Mouse (Mus musculus) layer of hippocampus, postnatal 25 days (tissue): Measurements from ENCODE around the gene Grm4. TPM values are rescaled to one million over a fixed set of nuclear protein-coding genes. Genes with fewer than 3 reads are reported as not detected.

Experiments
- DNase-seq, 2 experiments: peaks; one replicate each; pipeline ENCODE4 v3.0.0; 2022; ENCODE audit warnings: mixed read lengths in 2 of 2, low spot score in 1 of 2; ENCODE audit errors: extremely low spot score in 1 of 2
- total RNA-seq, 2 experiments: library from RNA; stranded (reverse); gene quantifications; 2 replicates each; pipeline ENCODE4 v1.2.3; 2021

Grm4 gene
- total RNA-seq, 2 experiments from 2014 or later = 10.3 to 12.2 TPM

DNA sequence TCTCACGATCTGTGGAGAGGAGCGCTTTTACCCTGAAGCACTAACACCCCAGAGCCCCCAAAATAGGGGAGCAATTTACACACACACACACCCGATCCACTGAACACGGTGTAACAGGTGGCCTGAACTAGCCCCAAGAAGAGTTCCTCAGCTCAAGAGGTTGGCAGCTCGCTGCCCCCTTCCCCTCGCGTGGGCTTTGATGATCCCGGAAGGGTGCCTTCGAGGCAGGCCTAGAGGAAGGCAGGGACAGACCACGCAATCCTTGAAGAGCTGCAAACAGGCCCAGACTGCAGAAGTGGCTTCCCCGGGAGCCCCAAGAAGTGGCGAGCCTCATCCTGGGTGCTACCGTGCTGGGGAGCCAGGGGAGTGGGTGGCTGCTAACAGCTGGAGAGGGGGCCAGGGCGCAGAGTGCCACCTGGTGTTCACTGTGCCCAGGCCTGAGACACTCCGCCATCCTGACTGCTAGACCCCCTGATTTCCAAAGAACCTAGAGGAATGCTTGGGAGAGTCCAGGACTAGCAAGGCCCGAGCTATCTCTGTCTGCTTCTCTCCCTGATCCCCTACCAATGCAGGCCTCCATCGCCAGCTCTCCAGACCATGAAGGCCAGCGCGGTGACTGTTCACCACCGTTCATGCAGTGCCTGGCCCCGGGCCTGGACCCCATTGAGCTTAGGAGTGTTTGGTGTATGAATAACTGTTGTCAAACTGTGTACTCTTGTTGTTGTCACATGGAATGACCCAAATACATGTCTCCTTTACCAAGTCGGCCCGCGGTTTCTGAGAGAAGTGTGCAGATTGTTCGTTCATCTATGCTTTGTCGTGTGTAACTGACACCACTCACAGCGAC is 7.1 kb downstream of the Grm4 start:
- DNase-seq = no peak

DNA sequence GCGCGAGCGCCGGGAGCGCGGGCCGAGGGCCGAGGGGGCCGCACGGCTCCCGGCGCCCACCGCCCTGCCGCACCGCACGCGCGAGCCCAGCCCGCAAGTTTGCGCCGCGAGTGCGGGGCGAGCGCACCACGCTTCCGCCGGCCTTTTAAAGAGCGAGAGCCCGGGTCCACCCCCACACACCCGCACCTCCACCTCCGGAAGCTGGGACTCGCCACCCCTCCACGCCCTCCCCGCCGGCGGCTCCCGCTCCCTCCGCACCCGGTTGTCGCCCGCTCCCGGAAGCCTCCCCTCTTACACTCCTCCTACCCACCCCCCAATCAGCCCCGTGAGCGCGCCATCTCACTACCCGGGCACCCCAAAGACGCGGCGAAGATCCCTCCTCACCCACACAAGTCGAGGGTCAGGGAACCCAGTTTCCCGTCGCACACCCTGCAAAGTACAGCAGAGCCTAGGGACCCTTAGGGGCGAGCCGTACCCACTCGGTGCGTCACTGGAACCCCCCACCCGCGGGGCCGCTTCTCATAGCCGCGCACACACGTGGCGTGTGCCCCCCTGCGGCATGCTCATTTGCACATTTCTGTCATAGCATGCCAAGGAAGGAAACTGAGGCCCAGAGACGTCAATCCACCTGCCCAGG is 7.8 kb downstream of the Grm4 start:
- DNase-seq = no peak

DNA sequence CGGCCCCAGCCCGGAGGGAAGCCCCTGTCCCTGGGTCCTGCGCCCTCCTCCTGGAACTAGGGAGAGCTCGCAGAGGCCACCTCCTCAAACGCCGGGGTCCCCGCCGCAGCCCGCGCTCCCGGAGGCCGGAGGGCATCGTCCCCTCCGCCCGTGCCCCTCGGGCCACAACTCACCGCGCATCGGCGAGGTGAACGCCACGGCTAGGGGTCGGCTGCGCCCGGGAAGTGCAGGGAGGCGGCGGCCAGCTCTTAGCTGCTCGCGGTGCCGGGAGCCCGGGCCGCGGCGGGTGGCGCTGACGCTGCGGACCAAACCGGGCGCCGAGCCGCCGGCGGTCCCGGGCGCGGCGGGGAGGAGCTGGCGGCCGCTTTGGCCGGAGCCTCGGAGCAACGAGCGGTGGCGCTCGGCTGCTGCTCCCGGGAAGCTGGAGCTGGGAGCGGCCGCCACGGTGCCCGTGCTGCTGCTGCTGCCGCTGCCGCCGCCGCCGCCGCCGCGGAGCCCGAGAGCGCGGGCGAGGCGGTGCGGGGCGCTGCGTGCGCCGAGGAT is 8.5 kb downstream of the Grm4 start:
- DNase-seq = no peak

DNA sequence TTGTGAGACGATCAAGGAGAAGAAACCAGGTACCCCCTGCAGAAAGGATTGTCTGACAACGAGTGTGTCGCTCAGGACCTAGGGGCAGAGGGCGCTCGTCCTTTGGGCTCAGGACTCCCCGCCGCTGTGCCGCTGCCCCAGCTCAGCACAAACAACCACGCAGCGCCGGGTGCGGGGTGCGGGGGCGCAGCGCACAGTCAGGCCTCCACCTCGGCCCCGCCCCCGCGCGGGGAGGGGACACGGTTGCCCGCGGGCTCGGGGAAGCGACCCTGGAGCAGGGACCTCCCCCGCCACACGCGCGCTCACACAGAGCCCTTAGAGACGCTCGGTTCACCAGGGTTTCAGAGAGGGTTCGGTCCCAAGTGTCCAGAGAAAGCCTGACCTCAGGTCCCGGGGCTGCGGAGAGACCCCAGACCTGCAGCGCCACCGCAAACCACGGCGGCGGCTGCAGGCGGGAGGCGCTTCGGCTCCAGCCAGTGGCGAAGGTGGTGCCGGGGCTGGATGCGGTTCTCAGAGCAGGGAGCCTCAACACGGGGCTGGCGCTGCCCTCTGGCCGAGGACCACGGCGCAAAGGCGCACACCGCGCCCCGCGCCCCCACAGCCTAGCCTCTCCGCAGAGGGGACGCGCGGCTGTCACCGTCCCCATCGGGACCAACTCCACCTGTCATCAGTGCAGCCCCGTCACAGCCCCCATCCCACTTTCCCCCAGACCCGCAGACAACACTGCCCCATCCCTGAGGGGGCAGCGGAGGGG is 9.2 kb downstream of the Grm4 start:
- no peak for DNase-seq

DNA sequence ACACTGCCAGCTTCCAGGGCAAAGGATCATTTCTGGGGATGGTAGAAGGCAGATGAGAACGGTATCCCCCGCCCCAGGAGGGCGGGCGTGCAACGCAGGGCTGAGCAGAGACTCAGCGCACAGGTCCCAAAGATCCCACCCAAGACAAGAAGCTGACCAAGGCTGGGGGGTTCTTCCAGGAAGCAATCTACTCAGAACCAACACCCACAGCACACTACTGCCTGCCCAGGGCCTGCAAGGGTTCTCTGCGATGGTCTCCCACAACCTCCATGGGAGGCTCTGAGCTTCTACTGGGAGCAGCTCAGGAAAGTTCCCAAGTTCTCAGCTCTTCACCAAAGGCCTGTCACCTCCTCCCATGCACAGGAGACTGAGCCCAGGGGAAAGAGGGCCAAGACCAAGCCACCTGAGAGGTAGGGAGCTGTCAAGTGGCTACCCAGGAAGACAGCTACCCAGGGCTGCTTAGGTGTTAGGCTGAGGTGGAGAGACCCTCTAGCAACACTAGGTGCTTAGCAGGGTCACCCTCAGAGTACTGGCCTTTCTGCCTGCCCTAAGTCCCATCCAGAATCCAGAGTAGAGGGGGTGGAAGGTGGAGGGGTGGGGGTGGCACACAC is 10.0 kb downstream of the Grm4 start:
- no peak for DNase-seq

DNA sequence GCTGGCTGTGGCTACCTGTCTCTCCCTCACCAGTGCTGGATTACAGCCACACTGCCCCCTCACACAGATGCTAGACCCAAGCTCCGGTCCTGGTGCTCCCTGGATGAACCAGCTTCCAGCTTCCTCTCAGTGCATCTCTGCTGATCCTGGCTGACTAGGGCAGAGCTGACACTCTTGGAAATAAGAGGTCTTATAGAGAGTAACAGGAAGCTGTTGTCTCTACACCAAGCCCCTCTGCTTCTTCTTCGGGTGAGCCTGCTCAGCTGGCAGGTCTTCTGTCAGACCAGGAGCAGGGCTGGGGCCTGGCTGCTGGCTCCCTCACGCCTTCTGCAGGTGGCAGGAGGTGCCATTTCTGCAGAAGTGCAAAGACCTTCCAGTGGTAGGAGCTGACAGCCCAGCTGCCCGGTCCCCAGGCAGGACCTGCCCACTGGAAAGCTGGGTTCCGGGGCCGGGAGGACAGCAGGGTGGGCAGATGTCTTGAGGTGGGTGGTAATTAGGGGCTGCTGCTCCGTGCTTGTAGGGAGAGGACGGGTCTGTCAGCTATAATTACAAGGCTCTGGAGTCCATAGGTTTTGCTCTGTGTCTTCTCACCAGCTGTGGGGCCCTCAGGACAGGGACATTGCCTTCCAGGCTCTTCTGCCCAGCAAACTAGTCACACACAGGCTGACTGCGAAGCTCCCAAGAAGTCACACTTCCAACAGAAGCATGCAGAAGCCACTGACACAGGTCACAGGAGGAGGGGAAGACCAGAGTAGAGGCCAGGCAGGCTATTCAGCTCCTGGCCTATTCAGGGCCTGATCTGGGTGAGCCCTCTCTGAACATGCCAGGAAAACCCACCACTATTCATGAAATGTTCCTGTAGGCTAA is 10.7 kb downstream of the Grm4 start:
- no peak for DNase-seq

DNA sequence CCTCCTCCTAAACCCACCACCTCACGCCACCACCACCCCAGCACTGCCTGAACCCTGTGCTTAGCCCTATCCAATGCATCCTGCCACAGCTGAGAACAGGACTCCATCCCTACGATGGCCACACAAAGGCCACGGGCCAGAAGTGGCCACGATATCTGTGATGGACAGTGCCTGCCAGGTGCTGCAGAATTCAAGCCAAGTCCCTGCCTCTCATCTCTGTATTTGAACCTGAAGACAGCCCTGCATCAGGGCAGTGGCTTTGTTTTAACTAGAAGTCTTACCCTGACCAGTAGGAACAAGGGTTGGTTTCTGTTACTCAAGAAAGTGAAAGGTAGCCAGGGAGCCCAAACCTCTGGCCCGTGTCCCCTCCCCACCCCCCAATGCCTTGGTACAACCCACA is 12.1 kb downstream of the Grm4 start:
- no peak for DNase-seq

DNA sequence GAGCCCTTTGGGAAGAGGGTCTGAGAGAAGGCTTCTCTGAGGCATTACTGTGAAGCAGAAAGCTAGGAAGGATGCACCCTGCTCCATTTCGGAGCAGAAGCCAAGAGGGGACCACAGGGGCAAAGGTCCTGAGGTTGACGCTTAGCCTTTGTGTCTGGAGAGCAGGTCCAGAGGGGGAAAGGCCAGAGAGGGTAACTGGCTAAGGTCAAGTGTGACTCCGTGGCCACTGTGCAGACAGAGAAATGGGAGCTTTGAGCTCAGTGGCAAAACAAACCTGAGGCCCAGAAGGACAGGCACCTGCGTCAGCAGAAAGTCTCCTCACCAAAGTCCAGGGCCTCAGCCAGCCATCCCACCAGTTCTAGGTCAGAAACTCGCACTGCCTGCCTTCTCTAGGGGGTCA is 12.7 kb downstream of the Grm4 start:
- DNase-seq = no peak

DNA sequence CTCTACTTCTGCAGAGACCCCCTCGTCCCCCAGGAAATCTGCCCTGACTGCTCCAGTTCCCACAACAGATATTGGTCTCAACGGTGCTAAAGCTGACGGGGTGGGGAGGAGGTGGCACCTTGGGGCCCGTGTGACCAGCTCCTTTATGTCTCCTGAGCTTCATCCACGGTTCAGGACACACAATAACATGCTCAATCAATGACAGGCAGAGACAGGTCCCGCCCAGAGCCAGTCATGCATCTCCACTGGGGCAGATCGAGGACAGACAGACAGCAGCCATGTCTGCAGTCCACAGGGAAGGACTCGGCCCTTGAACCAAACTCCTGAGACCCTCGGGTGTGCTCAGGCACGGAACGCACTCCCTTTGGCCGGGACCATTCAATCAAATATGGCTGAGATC is 13.2 kb downstream of the Grm4 start:
- no peak for DNase-seq

DNA sequence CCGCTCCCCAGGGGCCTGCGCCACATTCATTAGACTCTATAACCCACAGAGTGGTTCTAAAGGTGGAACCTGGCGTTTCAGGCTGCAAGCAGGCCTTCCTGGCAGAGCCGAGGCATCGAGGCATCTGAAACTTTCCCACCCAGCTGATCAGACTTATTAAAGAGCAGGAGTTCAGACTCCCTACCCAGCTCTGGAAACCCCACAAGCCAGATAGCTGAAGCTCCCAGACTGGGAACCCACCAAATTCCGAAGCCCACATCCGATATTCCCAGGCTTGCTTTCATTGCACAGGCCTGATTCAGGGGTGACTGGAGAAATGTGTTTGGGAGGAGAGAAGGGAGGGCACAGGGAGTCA is 13.6 kb downstream of the Grm4 start:
- no peak for DNase-seq

DNA sequence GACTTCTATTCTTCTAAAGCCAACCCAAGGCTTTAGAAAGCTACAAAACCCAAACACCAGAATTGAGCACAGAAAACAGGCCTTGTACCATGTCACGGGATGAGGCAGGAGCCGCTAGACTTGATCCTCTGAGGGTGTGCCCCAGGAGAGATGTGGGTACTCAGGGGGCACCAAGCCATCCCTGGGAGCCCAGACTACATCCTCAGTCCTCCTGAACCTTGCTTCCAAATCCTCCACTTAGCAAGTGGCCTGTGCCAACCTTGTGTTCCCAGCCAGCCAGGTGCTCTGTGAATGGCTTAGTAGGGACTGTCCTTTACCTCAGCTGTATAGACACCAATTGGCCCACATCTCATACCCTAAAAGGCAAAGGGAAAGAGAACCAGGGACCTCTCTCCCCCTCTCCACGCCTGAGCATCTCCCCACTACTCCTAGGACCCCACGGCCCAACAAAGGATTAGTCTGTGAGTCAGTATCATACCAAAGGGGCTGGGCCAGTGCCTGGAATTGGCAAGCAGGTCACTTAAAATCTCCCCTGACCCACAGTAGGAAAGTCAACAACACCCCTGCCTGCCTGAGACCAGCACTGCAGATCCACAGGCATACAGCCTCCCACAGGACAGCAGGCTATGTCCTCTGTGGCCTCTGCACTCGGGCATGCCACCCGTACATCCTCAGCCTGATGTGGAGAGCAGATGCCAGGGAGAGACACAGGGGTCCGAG is 14.2 kb downstream of the Grm4 start:
- DNase-seq = no peak

DNA sequence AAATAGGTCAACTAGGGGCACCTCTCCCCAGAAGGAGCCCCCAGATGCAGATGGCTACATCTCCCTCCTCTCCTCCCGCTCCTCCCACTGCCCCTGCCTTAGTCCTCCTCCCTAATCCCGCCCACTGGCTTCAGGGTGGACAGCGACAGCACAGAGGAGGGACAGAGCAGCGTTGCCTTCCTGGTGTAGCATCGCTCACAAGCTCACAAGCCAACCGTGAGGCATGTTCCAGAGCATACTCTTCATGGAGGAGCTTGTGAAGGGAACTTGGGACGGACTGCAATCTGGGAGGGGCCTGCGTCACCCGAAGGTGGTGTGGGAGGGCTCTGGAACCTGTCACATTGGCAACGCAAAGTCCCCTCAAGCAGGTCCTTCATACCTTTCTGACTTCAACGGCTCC is 14.8 kb downstream of the Grm4 start:
- DNase-seq = no peak

DNA sequence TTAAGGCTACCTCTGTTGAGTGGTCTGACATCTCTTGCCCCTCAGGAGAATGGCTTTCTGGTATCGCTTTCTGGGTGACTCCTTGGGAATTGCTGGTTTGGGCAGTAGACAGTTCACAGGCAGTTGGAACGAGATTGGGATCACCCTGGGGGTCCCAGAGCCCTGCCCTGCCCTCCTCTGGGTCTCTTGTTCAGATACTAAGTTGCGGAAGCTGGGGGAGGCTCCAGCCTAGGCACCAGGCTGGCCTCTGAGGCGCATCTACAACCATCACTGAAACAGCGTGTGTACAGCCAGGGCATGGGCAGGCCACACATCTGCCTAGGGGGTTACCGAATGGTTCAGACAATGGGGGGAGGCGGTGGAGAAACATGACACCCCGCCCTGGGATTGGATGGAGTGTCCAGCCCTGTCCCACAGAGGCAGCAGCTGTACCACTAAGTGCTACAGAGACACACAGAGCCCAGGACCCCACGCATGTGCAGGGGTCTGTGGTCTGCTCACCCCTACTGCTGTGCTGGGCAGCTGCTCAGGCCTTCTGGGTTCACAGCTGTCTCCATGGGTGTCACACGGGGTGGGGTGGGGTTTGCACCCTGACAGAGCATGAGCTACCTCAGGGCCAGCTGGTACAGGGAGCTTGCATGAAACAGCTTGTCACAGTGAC is 15.9 kb downstream of the Grm4 start:
- no peak for DNase-seq

DNA sequence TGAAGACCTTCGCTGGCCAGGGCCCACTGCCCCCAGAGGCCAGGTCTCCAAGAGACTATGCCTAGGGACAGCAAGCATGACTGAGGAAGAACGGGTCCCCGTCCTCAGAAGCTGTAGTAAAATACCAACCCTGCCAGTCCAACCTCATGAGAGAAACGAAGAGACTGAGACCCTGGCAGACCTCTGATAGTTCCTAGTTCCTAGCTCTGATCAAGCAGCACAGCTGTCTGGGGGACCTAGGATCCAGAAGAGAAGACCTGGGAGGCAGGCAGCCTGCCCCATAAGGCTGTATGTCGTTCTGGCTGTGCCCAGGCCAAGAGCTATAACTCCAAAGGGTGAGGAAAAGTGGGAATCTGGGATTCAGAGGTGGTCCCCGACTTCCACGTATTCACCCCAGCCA is 17.3 kb downstream of the Grm4 start:
- DNase-seq = no peak

DNA sequence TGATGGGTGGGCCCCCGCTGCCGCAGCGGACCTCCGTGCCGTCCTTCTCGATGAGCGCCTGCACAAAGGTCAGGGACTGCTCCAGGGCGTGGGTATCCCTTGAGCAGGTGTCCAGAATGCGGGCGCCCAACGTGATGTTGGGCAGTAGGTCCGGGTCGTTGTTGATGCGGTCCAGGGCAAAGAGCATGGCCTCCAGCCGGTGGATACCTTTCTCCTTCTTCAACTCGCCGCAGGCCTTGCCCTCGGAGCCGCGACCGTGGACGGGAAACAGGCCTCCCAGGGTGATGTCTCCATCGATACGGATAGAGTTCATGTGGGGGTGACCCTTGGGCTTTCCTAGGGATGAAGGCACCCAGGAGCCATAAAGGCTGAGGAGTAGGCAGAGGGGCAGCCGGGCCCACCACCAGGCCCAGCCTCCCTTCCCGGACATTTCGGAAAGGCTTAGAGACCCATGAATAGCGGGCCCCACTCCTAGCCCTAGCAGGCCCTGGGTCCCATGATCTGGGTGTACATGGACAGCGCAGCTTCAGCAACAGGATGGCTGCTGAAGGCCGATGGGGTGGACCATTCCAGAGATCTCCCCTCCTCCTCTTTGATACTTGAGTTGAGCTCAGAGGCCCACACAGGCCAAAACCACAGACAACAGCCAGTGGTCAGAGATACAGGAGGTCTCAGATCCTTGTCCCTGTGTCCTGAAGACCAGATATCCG is 18.3 kb downstream of the Grm4 start:
- DNase-seq = no peak

DNA sequence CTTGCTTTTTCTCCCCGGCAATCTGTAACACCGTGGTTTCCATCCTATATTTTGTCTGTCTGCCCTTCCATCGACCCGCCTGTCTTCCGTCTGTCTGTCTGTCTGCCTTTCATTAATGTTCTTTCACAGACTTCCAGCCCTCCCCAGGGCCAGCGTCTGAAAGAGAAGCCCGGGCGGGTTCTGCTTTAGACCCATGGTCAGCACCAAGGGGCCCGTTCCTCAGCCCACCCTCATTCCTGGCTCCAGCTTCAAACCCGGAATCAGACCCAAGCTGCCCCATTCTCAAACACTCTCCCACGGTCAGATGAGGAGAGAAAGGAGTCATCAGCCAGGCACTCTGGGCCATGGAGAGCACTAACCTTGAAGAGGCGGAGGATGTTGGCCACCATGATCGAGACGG is 18.9 kb downstream of the Grm4 start:
- DNase-seq = no peak

DNA sequence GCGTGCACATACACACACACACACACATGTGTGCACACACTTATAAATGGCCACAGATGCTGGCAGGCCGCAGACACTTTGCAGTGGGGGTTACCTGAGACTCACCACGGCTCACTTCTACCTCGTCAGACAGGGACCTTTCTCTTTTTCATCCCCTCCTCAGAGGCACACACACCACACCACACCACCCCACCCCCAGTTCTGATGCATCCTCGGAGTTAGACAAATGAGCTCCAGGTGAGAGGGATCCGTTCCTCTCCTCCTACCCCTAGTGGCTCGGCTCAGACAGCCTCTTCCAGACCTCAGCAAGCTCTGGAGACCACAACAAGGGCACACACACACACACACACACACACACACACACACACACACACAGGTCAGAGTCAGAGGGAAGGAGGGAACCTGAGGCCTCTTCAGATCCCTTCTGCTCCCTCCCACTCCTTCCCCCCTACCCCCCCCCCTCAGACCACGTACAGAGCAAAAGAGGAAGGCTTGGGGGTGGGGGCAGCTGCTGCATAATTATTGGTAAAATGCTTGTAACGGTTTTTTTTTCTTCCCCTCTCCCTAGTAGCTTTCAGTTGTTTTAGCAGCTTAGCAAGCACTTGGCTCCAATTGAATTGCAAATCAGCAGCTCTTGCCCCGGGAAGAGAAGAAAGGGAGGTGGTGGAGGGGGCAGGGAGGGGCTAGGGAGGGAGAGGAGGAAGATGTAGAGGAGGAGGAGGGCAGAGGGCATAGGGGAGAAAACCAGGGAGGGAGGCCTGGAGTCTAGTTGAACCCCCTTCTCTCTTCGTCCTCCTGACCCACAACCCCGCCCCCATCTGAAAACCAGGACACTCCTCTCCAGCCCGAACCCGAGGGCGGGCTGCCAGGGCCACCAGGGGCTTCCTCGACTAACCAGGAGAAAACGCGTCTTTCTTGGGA is 19.6 kb downstream of the Grm4 start:
- DNase-seq = no peak
